Mouse (Mus musculus) lung, postnatal 0 days (tissue): ENCODE measurements around the gene Agxt.
A peak's percentile ranks its signal among the peaks of the same experiment; 100 is the strongest.

ENCODE experiments used
- CTCF ChIP-seq: IDR thresholded peaks from 2 replicates; pipeline ENCODE4 v1.5.1; 2016; ENCODE audit warnings: antibody characterized with exemption, mild to moderate bottlenecking
- EP300 ChIP-seq: IDR thresholded peaks from 2 replicates; pipeline ENCODE4 v1.6.1; 2016; ENCODE audit warnings: antibody characterized with exemption, mild to moderate bottlenecking, control low read depth

- TF ChIP-seq CTCF = no peak
- TF ChIP-seq EP300 = peak; percentile 87
Observed at GRCm38 (mm10) chr1:93159566-93160500, 24.8 kb downstream of the Agxt start.
